Mouse (Mus musculus) ovary, postnatal 14 days (tissue): ENCODE measurements around the gene Meis1.
A peak's percentile ranks its signal among the peaks of the same experiment; 100 is the strongest.

Experiments used
- DNase-seq: peaks from one replicate; pipeline ENCODE4 v3.0.0; 2022; ENCODE audit warnings: low spot score

Meis1 gene

GRCm38 (mm10) chr11:18875911-18876885, 142.6 kb downstream of the Meis1 start:
- peak; percentile 26 for DNase-seq

- DNase-seq: peak; percentile 25
These were observed 143.5 kb downstream of the Meis1 start for GRCm38 (mm10) chr11:18875001-18875902.

- DNase-seq: peak; percentile 18
These were observed 144.3 kb downstream of the Meis1 start for GRCm38 (mm10) chr11:18874278-18875000.

DNA sequence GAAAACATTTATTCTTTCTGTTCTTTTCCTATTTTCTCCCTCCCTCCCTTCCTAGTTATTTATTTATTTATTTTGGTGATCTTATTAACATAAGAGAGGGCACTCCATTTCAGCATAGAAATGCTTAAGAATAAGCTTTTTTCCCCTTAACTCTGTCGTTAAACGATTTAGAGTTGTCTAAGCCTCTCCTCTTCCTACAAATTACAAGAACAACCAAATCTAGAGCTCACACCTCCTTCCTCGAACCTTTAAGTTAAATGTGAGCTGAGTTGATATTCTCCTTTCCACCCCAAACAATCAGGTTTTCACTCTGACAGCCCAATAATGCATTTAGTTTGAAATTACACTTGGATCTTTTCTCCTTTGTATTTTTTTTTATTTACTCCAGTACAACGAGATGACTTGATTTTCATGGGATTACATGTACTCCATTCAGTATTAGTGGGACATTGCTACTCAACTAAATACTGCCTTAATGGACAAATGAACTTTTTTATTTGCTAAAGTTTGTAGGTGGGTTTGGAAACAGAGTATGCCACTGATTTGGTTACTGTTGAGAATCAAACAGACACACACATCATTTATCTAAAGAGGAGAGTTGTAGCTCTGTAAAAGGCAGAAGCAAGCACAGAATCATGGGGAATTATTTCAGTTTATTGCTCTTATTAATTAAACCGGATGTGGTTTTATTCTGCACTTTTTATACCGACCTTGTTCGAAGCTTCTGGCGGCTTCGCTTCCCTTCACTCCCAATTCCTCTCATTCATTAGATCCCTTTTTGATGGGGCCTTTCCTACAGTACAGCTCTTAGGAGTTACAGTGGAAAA, 145.1 kb downstream of the Meis1 start:
- DNase-seq: no peak

GRCm38 (mm10) chr11:18872793-18873192, 146.0 kb downstream of the Meis1 start:
- no peak for DNase-seq

- DNase-seq: no peak
These were observed 146.6 kb downstream of the Meis1 start for GRCm38 (mm10) chr11:18872118-18872751.

DNA sequence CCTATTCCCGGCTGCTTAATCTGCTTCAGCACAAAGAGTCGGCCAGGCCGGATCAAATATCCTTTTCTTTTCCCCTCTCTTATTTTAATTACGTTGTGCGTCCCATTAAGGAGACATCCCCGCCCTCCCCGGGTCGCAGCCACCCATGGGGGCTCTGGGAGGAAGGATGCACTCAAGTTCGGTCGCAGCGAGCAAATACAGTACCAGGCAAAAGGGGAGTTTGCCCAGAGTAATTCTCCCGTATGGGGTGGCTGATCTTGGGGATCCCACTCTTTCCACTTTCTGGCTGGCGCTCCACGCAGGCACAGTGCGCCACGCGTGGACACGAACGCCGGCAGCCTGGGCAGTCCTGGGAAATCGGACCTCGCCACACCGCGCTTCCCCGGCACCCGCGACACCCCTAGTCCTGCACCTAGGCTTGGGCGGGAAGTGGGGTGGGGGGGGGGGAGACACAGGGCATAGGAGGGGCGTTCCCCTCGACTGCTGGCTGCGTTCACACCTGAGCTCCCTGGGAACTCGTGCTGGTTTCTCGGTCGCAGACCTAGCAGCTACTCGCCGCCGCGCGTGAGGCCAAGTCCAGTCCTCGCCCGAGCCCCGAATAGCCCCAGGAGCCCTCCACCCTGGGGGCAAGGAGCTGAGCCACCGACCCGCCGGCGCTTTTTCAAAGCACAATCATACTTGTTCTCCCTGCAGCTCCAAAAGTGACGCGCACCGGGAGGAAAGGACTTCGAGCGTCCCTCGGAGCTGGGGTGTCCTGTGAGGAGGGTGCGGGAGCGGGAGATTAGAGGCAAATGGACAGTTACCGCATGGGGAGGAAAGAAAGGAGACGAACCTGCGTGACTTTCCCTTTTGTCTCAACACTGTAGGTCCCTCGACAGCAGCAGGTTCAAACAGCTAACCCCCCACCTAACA, 147.4 kb downstream of the Meis1 start:
- DNase-seq: peak; percentile 35

GRCm38 (mm10) chr11:18870121-18870931, 148.5 kb downstream of the Meis1 start:
- DNase-seq: peak; percentile 15

DNA sequence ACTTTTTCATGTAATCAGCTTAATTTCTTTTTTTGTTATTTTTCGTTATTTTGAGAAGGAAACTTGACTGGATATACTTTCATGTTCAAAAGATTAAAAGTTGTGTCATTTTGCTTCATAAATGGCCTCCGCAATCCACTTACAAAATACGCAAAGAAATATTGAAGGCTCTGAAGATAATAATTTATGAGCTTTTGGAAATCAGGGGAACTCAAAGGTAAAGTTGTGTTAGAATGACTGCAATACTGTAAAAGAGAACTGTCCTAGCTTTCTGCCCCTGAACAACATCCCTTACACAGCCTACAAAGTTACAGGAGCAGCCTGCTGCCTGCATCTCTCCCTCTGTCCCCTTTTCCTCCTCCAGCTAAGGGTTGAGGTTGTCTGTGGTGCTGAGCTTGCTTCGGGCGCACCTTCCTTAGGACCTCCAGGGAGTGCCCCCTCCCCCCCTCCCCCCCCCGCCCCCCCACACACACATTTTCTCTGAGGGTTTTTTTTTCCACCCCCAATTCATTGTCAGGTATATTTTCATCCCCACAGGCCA, 149.3 kb downstream of the Meis1 start:
- no peak for DNase-seq

DNA sequence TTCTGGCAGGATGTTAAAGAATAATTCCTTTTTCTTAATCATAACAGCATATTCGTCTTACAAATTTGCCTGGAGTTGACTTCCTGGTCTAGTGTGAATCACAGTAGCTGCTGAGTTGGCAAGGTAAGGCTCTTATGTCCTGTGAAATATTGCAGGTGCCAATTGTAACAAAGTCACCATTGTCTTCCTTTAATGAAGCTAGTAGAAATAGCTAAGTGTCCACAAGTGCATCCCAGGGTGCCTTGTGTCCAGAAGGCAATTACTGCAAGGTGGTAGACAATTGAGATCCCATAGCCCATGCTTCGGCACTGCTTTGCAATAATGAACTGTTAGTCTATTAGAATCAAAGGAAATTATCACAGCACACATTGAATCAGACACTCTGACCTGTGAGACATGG, 151.1 kb downstream of the Meis1 start:
- no peak for DNase-seq

GRCm38 (mm10) chr11:18866198-18866836, 152.5 kb downstream of the Meis1 start:
- DNase-seq: no peak

DNA sequence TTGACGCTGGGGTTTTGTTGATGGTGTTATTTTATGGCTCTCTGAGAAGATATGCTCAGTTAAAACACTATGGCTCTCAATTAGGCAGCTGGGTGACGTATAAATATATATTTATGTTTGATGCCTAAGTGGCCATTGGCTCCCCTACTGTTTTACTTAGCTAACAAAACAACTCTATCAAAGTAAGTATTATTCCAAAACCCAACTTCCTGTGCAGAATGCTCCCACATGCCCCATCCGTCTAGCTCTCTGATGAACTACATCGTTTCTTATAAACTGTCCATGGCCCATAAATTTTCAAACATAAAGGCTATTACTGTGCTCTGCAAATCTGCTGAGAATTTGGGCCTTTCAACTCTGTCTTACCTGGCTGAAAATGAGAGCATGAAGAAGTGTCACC, 168.0 kb downstream of the Meis1 start:
- no peak for DNase-seq

DNA sequence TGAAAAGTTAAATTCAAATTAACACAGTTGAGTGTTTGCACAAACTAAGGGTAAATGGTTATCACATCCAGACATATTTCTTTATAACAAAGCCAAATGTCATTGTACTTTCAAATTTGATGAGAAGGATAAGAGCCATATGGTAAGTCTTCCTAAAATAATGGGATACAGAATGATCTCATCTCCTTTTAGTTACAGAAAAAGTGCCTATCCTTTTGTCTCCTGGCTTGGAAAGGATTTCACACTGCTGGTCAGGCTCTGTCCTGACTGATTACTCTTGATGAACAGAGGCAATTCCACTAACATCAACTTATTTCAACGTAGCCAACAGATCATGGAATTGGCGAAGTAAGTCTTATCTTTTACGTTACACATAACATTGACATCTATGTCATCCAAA, 171.1 kb downstream of the Meis1 start:
- DNase-seq: no peak

DNA sequence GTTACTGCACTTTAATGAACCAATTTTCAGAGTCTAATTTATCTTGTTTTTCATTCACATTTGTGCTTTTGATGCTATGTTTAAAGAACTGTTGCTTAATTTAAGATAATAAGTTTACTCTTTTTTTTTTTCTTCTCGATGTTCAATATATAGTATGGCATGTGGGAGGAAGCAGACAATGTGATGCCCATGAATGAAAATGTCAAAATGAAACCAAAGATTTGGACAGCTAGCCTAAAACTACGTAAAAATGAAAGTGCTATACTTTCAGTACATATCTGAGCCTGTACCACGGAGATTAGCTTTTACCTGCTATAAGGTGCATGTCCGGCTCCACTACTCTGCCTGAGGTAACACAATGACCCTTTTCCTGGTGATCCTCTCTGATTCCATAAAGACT, 172.3 kb downstream of the Meis1 start:
- DNase-seq: no peak

DNA sequence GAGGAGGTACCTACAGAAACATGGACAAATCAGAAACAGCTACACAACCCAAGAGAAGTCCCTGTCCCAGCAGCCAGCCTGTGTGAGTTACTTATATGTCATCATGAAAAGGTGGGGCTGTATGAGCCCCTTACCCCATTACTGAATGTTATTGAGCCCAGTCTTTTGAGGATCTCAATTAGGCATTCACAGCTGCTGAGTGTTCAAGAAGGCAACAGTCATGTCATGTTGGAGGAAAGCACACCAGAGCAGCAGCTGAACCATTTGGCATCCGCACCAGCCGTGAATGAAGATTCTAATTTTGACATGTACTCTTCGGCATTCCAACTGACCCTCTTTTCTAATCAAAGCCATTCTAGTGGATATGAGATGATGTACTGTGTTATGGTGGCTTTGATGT, 172.9 kb downstream of the Meis1 start:
- no peak for DNase-seq

DNA sequence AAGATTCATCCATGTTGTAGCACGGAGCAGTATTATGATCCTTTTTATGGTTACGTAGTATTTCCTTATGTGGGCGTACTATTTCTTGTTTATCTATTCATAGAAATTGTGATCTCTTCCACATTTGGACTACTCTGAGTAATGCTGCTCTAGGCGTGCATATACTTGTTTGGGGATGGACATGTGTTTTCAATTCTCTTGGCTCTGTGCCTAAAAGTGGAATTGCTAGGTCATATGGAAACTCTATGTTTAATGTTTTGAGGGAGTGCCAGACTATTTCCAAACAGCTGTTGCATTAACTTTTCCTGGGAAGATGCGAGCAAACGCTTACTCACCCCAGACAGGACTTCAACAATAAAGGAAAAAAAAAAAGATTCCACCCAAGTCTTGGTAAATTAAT, 173.3 kb downstream of the Meis1 start:
- DNase-seq: no peak

GRCm38 (mm10) chr11:18830087-18830486, 188.7 kb downstream of the Meis1 start:
- no peak for DNase-seq
